Mouse (Mus musculus): ENCODE results near the gene Duoxa2. TPM values are rescaled to one million over a fixed set of nuclear protein-coding genes. Genes with fewer than 3 reads are reported as not detected.
"Not testable (repeated sequence)": the region's sequence is repeated elsewhere in the genome, so short reads cannot be mapped to it uniquely, and the experiment has no call there.

The Duoxa2 gene
- polyA plus RNA-seq, 1 experiment from 2014 or later: not detected

DNA sequence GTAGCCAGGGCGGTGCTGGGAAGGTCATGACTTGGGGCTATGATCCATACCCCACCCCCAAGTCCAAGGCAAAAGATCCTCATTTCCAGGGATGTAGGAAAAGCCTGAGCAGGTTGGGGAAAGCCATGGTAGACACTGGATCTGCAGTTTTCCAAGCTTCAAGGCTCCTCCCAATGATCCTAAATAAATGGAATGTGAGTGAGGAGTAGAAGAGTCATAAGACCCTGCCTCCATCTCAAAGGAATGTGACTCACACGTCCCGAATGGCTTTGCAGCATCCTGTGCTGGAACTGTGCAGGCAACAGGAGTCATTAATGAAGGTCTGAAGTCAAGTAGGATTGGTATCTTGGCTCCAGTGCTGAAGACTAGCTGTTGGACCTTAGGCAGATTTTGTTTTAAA is 29.3 kb downstream of the Duoxa2 start:
- H3K4me2 ChIP-seq (ENCODE audit: low read length): no peak overlapping the region
- no peak overlapping the region for H3K27ac ChIP-seq (replicated peaks in 1 of 2; ENCODE audit: control insufficient read depth in 1 of 2, insufficient read depth in 1 of 2, low read depth in 2 of 2, low read length in 2 of 2)
- no peaks in the 10 kb centered on the region for H3K27me3 ChIP-seq (ENCODE audit: control insufficient read depth, insufficient read depth, low read length)
- WGBS: 35% methylated on average over 3 of the region's 3 CpGs
- no peak overlapping the region for H3K9ac ChIP-seq (ENCODE audit: low read length)
- ATAC-seq (ENCODE audit: insufficient number of reproducible peaks, insufficient read depth, low FRiP score, low read depth): no peak
- peaks cover 0 to 8% of the 10 kb centered on the region in 2 experiments; a peak in 1 of 4 replicates for H3K4me1 ChIP-seq (ENCODE audit: control insufficient read depth in 2 of 2, insufficient read depth in 2 of 2, low read length in 2 of 2)
- H3K36me3 ChIP-seq (ENCODE audit: control insufficient read depth, insufficient read depth, low read length): no peaks in the 10 kb centered on the region
- H3K4me3 ChIP-seq (ENCODE audit: control insufficient read depth in 1 of 2, insufficient read depth in 1 of 2, low read depth in 1 of 2, low read length in 2 of 2): no peak overlapping the region
- no peaks in the 10 kb centered on the region for H3K9me3 ChIP-seq (ENCODE audit: control insufficient read depth, low read length)

- not testable (repeated sequence) for H3K27me3 ChIP-seq (ENCODE audit: control insufficient read depth, insufficient read depth, low read length); H3K4me2 ChIP-seq (ENCODE audit: low read length); ATAC-seq (ENCODE audit: insufficient number of reproducible peaks, insufficient read depth, low FRiP score, low read depth); H3K9me3 ChIP-seq (ENCODE audit: control insufficient read depth, low read length); H3K27ac ChIP-seq (replicated peaks in 1 of 2; ENCODE audit: control insufficient read depth in 1 of 2, insufficient read depth in 1 of 2, low read depth in 2 of 2, low read length in 2 of 2); H3K36me3 ChIP-seq (ENCODE audit: control insufficient read depth, insufficient read depth, low read length); H3K4me1 ChIP-seq (ENCODE audit: control insufficient read depth in 2 of 2, insufficient read depth in 2 of 2, low read length in 2 of 2); H3K4me3 ChIP-seq (ENCODE audit: control insufficient read depth in 1 of 2, insufficient read depth in 1 of 2, low read depth in 1 of 2, low read length in 2 of 2); H3K9ac ChIP-seq (ENCODE audit: low read length)
- WGBS: 84% methylated on average over 4 of the region's 6 CpGs
These were observed 31.6 kb downstream of the Duoxa2 start for GRCm38 (mm10) chr2:122330317-122330716.

- Histone ChIP-seq H3K4me3 (ENCODE audit: control insufficient read depth in 1 of 2, insufficient read depth in 1 of 2, low read depth in 1 of 2, low read length in 2 of 2) (no peak overlapping the region), H3K4me2 (ENCODE audit: low read length) (no peak overlapping the region), H3K36me3 (ENCODE audit: control insufficient read depth, insufficient read depth, low read length) (no peaks in the 10 kb centered on the region), H3K27me3 (ENCODE audit: control insufficient read depth, insufficient read depth, low read length) (no peaks in the 10 kb centered on the region), H3K4me1 (ENCODE audit: control insufficient read depth in 2 of 2, insufficient read depth in 2 of 2, low read length in 2 of 2) (peaks cover 7 to 15% of the 10 kb centered on the region in 2 experiments; a peak in 3 of 4 replicates), H3K9me3 (ENCODE audit: control insufficient read depth, low read length) (no peaks in the 10 kb centered on the region), H3K9ac (ENCODE audit: low read length) (no peak overlapping the region), H3K27ac (replicated peaks in 1 of 2; ENCODE audit: control insufficient read depth in 1 of 2, insufficient read depth in 1 of 2, low read depth in 2 of 2, low read length in 2 of 2) (no peak overlapping the region)
- 85% methylated on average over 3 of the region's 3 CpGs for WGBS
- no peak for ATAC-seq (ENCODE audit: insufficient number of reproducible peaks, insufficient read depth, low FRiP score, low read depth)
These were observed 33.5 kb downstream of the Duoxa2 start for GRCm38 (mm10) chr2:122332222-122332621.

- H3K36me3 ChIP-seq (ENCODE audit: control insufficient read depth, insufficient read depth, low read length): no peaks in the 10 kb centered on the region
- H3K4me3 ChIP-seq (ENCODE audit: control insufficient read depth in 1 of 2, insufficient read depth in 1 of 2, low read depth in 1 of 2, low read length in 2 of 2): no peak overlapping the region
- no peaks in the 10 kb centered on the region for H3K27me3 ChIP-seq (ENCODE audit: control insufficient read depth, insufficient read depth, low read length)
- WGBS: 70% methylated on average over 3 of the region's 3 CpGs
- H3K9ac ChIP-seq (ENCODE audit: low read length): no peak overlapping the region
- H3K9me3 ChIP-seq (ENCODE audit: control insufficient read depth, low read length): no peaks in the 10 kb centered on the region
- no peak for ATAC-seq (ENCODE audit: insufficient number of reproducible peaks, insufficient read depth, low FRiP score, low read depth)
- peaks cover 7% of the 10 kb centered on the region in 2 experiments; a peak in 3 of 4 replicates for H3K4me1 ChIP-seq (ENCODE audit: control insufficient read depth in 2 of 2, insufficient read depth in 2 of 2, low read length in 2 of 2)
- no peak overlapping the region for H3K27ac ChIP-seq (replicated peaks in 1 of 2; ENCODE audit: control insufficient read depth in 1 of 2, insufficient read depth in 1 of 2, low read depth in 2 of 2, low read length in 2 of 2)
- H3K4me2 ChIP-seq (ENCODE audit: low read length): no peak overlapping the region
These were observed 35.5 kb downstream of the Duoxa2 start for GRCm38 (mm10) chr2:122334170-122334569.

GRCm38 (mm10) chr2:122337291-122337690 is 38.6 kb downstream of the Duoxa2 start:
- Histone ChIP-seq H3K27me3 (ENCODE audit: control insufficient read depth, insufficient read depth, low read length) (no peaks in the 10 kb centered on the region), H3K9me3 (ENCODE audit: control insufficient read depth, low read length) (no peaks in the 10 kb centered on the region), H3K27ac (replicated peaks in 1 of 2; ENCODE audit: control insufficient read depth in 1 of 2, insufficient read depth in 1 of 2, low read depth in 2 of 2, low read length in 2 of 2) (no peak overlapping the region), H3K36me3 (ENCODE audit: control insufficient read depth, insufficient read depth, low read length) (no peaks in the 10 kb centered on the region), H3K4me1 (ENCODE audit: control insufficient read depth in 2 of 2, insufficient read depth in 2 of 2, low read length in 2 of 2) (peaks cover 7% of the 10 kb centered on the region in 2 experiments; a peak in 3 of 4 replicates), H3K4me2 (ENCODE audit: low read length) (no peak overlapping the region), H3K9ac (ENCODE audit: low read length) (no peak overlapping the region), H3K4me3 (ENCODE audit: control insufficient read depth in 1 of 2, insufficient read depth in 1 of 2, low read depth in 1 of 2, low read length in 2 of 2) (peak overlapping the region in 1 of 2 experiments; percentile 7; a peak in 1 of 4 replicates)
- no peak for ATAC-seq (ENCODE audit: insufficient number of reproducible peaks, insufficient read depth, low FRiP score, low read depth)
- WGBS: 50% methylated on average over 19 of the region's 21 CpGs

DNA sequence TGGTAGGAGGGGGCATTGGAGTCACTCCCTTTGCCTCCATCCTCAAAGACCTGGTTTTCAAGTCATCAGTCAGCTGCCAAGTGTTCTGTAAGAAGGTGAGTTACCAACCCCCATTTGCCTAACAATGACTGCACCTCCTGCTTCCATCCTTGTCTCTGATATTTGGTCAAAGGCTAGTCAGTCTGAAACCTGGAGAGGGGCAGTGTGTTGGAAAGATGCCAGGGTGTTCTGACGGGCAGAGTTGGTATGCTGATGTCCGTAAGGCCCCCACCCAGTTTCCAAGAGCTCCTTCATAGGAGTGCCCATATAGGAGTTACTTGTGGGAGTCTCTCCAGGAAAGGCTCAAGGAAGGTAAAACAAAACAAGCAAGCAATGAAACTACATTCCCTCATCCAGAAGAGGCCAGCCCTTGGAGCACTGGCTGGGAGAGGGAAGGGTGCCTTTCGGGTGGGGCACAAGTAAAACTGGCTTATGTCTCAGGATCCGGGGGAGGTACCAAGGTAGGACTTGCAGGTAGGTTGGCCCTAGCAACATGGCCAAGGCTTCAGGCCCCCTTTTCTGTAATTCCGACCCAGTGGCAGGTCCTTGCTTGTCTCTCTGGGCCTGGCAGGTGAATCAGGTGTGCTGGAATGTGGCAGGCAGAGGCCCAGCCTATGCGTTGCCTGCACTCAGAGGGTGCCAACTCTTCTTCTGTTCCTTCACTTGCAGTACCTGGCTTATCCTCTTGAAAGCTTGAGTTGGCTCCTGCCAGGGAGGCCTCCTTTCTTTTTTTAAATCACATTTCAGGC is 46.6 kb downstream of the Duoxa2 start:
- Histone ChIP-seq H3K9ac (ENCODE audit: low read length) (no peak overlapping the region), H3K4me3 (ENCODE audit: control insufficient read depth in 1 of 2, insufficient read depth in 1 of 2, low read depth in 1 of 2, low read length in 2 of 2) (no peak overlapping the region), H3K27ac (replicated peaks in 1 of 2; ENCODE audit: control insufficient read depth in 1 of 2, insufficient read depth in 1 of 2, low read depth in 2 of 2, low read length in 2 of 2) (no peak overlapping the region), H3K9me3 (ENCODE audit: control insufficient read depth, low read length) (no peaks in the 10 kb centered on the region), H3K4me2 (ENCODE audit: low read length) (no peak overlapping the region), H3K36me3 (ENCODE audit: control insufficient read depth, insufficient read depth, low read length) (no peaks in the 10 kb centered on the region), H3K4me1 (ENCODE audit: control insufficient read depth in 2 of 2, insufficient read depth in 2 of 2, low read length in 2 of 2) (peaks cover 11 to 18% of the 10 kb centered on the region in 2 experiments), H3K27me3 (ENCODE audit: control insufficient read depth, insufficient read depth, low read length) (no peaks in the 10 kb centered on the region)
- ATAC-seq (ENCODE audit: insufficient number of reproducible peaks, insufficient read depth, low FRiP score, low read depth): no peak
- WGBS: 83% methylated on average over 6 of the region's 6 CpGs

DNA sequence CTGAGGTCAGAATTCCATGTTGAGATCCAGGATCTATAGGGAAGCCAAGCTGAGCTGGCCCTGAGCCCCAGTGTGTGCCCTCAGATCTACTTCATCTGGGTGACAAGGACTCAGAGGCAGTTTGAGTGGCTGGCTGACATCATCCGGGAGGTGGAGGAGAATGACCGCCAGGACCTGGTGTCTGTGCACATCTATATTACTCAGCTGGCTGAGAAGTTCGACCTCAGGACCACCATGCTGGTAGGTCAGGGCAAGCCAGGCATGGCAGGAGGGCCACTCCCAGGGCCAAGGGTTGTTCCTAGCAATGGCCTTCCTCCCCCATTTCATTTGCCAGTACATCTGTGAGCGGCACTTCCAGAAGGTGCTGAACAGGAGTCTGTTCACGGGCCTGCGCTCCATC is 47.5 kb downstream of the Duoxa2 start:
- H3K27me3 ChIP-seq (ENCODE audit: control insufficient read depth, insufficient read depth, low read length); ATAC-seq (ENCODE audit: insufficient number of reproducible peaks, insufficient read depth, low FRiP score, low read depth); H3K9ac ChIP-seq (ENCODE audit: low read length); H3K9me3 ChIP-seq (ENCODE audit: control insufficient read depth, low read length); H3K4me3 ChIP-seq (ENCODE audit: control insufficient read depth in 1 of 2, insufficient read depth in 1 of 2, low read depth in 1 of 2, low read length in 2 of 2); H3K36me3 ChIP-seq (ENCODE audit: control insufficient read depth, insufficient read depth, low read length); H3K27ac ChIP-seq (replicated peaks in 1 of 2; ENCODE audit: control insufficient read depth in 1 of 2, insufficient read depth in 1 of 2, low read depth in 2 of 2, low read length in 2 of 2); H3K4me2 ChIP-seq (ENCODE audit: low read length): not testable (repeated sequence)
- peaks cover 11 to 18% of the 10 kb centered on the region in 2 experiments for H3K4me1 ChIP-seq (ENCODE audit: control insufficient read depth in 2 of 2, insufficient read depth in 2 of 2, low read length in 2 of 2)
- 72% methylated on average over 6 of the region's 6 CpGs for WGBS

DNA sequence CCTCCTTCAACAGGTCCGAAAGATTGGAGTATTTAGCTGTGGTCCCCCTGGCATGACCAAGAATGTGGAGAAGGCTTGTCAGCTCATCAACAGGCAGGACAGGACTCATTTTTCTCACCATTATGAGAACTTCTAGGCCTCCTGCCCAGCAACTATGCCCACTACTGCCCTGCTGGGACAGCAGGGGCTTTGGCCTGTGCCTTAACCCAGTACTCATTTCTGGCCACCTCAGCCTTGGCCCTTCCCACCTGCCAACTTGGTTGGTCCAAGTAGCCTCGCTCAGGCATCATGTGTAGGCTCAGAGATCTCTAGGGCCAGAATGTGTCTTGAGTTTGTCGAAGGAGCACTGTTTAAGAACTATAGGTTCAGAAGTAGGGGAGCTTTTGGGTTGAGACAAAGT is 48.6 kb downstream of the Duoxa2 start:
- no peak overlapping the region for H3K4me3 ChIP-seq (ENCODE audit: control insufficient read depth in 1 of 2, insufficient read depth in 1 of 2, low read depth in 1 of 2, low read length in 2 of 2)
- H3K9me3 ChIP-seq (ENCODE audit: control insufficient read depth, low read length): no peaks in the 10 kb centered on the region
- no peak overlapping the region for H3K9ac ChIP-seq (ENCODE audit: low read length)
- ATAC-seq (ENCODE audit: insufficient number of reproducible peaks, insufficient read depth, low FRiP score, low read depth): no peak
- no peaks in the 10 kb centered on the region for H3K36me3 ChIP-seq (ENCODE audit: control insufficient read depth, insufficient read depth, low read length)
- WGBS: 90% methylated on average over 3 of the region's 3 CpGs
- H3K4me1 ChIP-seq (ENCODE audit: control insufficient read depth in 2 of 2, insufficient read depth in 2 of 2, low read length in 2 of 2): peaks cover 17 to 27% of the 10 kb centered on the region in 2 experiments
- H3K4me2 ChIP-seq (ENCODE audit: low read length): no peak overlapping the region
- no peaks in the 10 kb centered on the region for H3K27me3 ChIP-seq (ENCODE audit: control insufficient read depth, insufficient read depth, low read length)
- H3K27ac ChIP-seq (replicated peaks in 1 of 2; ENCODE audit: control insufficient read depth in 1 of 2, insufficient read depth in 1 of 2, low read depth in 2 of 2, low read length in 2 of 2): no peak overlapping the region

All from heart, embryonic 14.5 days (tissue).